Mouse (Mus musculus): ENCODE measurements around the gene Srrm4.

- TF ChIP-seq USF1 (IDR thresholded peaks at IDR 0.05; ENCODE audit: low read depth) (no peak), CTCF (IDR thresholded peaks at IDR 0.05; ENCODE audit: control insufficient read depth, insufficient read depth, insufficient read length) (no peak), MAX (IDR thresholded peaks at IDR 0.05) (no peak), FOSL1 (IDR thresholded peaks at IDR 0.05; ENCODE audit: insufficient read depth, low read length, poor library complexity, severe bottlenecking) (no peak), CEBPB (IDR thresholded peaks at IDR 0.05; ENCODE audit: low read depth) (no peak)
Measured at GRCm38 (mm10) chr5:116459970-116460369, 131.6 kb downstream of the Srrm4 start.

Measured in C2C12 (cell line).